Mouse (Mus musculus): ENCODE results near the gene Tspan5. TPM values are rescaled to one million over a fixed set of nuclear protein-coding genes. Genes with fewer than 3 reads are reported as not detected.

Tspan5 gene
- total RNA-seq, 2 experiments from 2014 or later: 31.2 to 39.1 TPM

DNA sequence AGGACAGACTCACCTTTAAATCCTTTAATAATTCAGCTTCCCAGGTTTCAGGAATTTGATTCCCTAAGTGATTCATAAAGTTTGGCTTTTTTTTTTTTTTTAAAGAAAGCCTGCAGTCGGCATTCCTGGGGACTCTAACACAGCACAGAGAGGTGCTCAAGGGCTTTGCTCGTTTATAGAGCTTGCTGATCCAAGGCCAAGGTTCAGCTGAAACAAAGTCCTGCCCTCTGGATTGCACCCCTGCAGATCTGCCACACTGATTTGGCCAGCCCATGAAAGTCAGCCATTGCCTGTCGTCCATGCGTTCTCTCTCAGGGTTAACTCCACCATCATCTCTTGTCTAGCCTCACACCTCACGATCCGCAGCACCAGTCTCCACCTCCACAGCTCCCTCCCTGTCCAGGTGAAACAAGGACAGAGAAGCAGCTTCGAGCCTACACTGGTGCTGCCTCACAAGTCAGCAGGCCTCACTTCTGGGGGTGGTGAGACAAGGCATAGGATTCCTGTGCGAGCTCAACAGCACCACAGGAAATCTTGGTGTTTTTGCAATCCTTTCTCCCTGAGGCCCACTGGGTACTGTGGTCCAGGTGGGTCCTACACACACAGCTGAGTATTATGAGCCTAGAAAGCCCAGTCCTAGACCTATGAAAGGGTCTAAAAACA is 172.8 kb downstream of the Tspan5 start:
- ATAC-seq (replicated peaks; ENCODE audit: poor library complexity, severe bottlenecking): no peak

DNA sequence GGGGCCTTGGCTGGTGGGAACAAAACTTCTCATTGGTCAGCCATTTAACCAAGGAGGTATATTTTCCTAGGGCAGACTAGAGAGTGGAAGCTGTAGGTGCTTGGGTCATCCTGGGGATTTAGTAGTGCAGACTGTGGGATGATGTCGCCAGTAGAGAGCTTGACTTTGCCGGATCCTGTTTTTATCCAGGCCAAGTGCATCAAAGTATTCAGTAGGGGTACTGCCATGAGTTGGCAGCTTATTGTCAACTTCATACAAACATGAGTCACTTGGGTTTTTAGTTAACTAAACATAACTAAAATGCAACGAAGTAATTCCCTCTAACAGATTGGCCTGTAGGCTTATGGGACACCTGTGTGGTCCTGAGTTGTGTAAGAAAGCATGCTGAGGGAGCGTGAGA is 174.6 kb downstream of the Tspan5 start:
- ATAC-seq (replicated peaks; ENCODE audit: poor library complexity, severe bottlenecking): no peak

GRCm38 (mm10) chr3:138917016-138917415 is 175.0 kb downstream of the Tspan5 start:
- ATAC-seq (replicated peaks; ENCODE audit: poor library complexity, severe bottlenecking): no peak

DNA sequence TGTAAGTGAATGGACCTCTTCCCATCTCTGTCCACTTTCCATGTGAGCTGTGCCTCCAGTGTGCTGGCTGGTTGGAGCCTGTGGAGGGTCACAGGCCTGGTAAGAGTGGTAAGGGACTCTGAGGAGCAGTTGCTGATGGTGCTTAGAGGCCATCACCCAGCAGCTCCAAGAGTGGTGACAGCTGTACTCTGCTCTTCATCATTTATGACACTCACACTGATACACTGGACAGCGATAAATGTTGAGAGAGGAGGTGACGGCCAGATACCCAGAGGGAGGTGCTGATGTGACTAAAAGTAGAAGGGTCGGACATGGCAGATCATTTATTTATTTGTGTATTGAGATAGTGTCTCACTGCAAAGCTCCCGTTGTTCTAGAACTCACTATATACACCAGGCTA is 176.2 kb downstream of the Tspan5 start:
- no peak for ATAC-seq (replicated peaks; ENCODE audit: poor library complexity, severe bottlenecking)

GRCm38 (mm10) chr3:138926161-138926560 is 184.2 kb downstream of the Tspan5 start:
- no peak for ATAC-seq (replicated peaks; ENCODE audit: poor library complexity, severe bottlenecking)

DNA sequence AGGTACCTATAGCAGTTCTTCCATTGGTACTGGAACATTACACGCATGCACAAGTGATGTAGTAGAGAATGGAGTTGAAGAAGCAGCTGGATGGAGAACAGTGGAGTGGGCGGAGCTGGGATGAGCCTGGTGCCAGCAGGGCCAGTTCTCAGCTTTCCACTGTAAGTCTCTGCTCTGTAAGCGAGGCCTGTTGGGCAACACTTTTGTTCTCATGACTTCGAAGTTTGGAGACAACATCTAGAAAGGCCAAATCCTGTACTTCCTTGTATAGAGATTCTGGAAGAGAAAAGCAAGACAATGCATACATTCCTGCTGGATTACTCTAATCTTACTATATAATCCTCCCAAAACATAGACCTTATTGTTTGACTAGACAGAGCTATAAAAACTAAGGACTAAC is 185.4 kb downstream of the Tspan5 start:
- no peak for ATAC-seq (replicated peaks; ENCODE audit: poor library complexity, severe bottlenecking)

DNA sequence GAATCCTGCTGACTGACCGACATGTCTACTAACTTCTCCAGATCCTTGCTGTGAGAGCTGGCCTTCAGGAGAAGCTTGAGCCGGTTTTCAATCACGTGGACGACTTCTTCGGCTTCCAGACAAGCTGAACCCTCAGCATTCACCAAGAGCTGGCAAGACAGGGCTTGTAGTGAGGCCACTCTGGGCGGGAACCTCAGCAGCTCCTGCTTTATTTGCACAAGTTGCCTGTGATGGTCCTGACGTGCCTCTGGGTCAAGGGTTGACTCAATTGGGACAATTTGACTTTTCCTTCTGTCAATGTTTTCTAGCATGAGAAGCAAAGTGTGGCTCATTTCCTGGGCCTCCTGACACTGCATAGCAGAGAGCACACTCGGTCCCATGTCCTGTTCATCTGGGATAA is 194.8 kb downstream of the Tspan5 start:
- ATAC-seq (replicated peaks; ENCODE audit: poor library complexity, severe bottlenecking): no peak

GRCm38 (mm10) chr3:138937241-138937640 is 195.2 kb downstream of the Tspan5 start:
- no peak for ATAC-seq (replicated peaks; ENCODE audit: poor library complexity, severe bottlenecking)

GRCm38 (mm10) chr3:138941604-138942003 is 199.6 kb downstream of the Tspan5 start:
- no peak for ATAC-seq (replicated peaks; ENCODE audit: poor library complexity, severe bottlenecking)

DNA sequence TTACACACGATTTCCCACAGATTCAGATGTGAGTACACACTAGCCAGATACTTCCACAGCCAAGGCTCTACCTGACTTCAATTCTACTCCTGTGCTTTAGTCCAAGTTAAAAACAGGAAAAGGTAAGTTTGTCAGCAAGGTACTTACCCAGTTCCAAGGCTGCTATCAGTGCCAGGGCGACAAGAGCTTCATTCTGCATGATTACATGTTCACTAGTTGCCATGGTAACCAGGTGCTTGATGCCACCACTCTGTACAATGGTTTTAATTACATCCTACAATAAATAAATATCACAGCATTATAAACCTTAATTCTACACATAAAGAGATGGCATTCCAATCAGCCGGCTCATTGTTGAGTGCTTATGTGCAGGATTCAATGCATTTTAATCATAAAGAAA is 203.5 kb downstream of the Tspan5 start:
- ATAC-seq (replicated peaks; ENCODE audit: poor library complexity, severe bottlenecking): no peak

GRCm38 (mm10) chr3:138949081-138949480 is 207.1 kb downstream of the Tspan5 start:
- no peak for ATAC-seq (replicated peaks; ENCODE audit: poor library complexity, severe bottlenecking)

DNA sequence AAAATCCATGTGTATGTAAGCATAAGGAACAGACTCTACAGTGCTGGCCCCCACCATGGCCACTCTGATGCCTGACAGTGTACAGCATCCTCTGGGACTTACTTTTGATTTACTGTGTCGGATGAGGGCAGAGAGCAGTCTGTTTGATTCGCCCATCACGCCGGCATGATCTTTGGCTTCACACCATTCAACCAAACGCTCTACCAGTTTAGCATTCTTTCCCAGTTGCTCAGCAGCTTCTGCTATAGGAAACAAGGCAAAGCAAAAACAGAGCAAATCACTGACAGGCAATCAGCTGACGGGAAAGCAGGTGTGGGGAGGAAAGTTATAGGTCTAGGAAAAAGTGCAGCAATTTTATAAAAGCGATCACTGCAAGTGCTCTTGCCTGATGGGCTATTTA is 213.2 kb downstream of the Tspan5 start:
- no peak for ATAC-seq (replicated peaks; ENCODE audit: poor library complexity, severe bottlenecking)

Other genes starting within 250 kb of the Tspan5 start
- 179 and 203 TPM in 2 replicates for gene Eif4e, start 216.0 kb upstream of the Tspan5 start, total RNA-seq (2014; fragmentation: Nextera tagmentation)
- gene Eif4e, start 216.0 kb upstream of the Tspan5 start, total RNA-seq (2017): 188 and 220 TPM in 2 replicates

All from granulocyte monocyte progenitor cell, adult 5-6 weeks (primary cell).